Mouse (Mus musculus) retina, adult 2 months (tissue): Measurements from ENCODE around the gene Ankib1.
"Not testable (repeated sequence)": the region's sequence is repeated elsewhere in the genome, so short reads cannot be mapped to it uniquely, and the experiment has no call there.

Experiments
- DNase-seq: peaks from one replicate; pipeline ENCODE4 v3.0.0-alpha.2; 2012; ENCODE audit warnings: low read depth, low spot score

The Ankib1 gene

GRCm38 (mm10) chr5:3802433-3803291 lies at the start of gene Ankib1, which contains the start of gene Krit1:
Gene Ankib1 (minus strand): TSS chr5:3802925.
Gene Krit1 (plus strand): TSS chr5:3803184.
- DNase-seq: peak; percentile 77

GRCm38 (mm10) chr5:3845026-3845425 lies 42.3 kb upstream of the Ankib1 start, which contains the start of gene Lrrd1:
Gene Lrrd1 (plus strand): TSS chr5:3845173.
- DNase-seq: no peak

GRCm38 (mm10) chr5:3834107-3834506 lies 31.4 kb upstream of the Ankib1 start:
- DNase-seq: no peak

GRCm38 (mm10) chr5:3808472-3808871 lies 5.7 kb upstream of the Ankib1 start:
- no peak for DNase-seq

GRCm38 (mm10) chr5:3803292-3804165 lies 804 bp upstream of the Ankib1 start:
- DNase-seq: no peak

GRCm38 (mm10) chr5:3801672-3802432 lies 873 bp downstream of the Ankib1 start:
- DNase-seq: no peak

GRCm38 (mm10) chr5:3800881-3801280 lies 1.8 kb downstream of the Ankib1 start:
- no peak for DNase-seq

- no peak for DNase-seq
These were observed 2.7 kb downstream of the Ankib1 start for GRCm38 (mm10) chr5:3800041-3800440.

GRCm38 (mm10) chr5:3798656-3799055 lies 4.1 kb downstream of the Ankib1 start:
- not testable (repeated sequence) for DNase-seq

GRCm38 (mm10) chr5:3797101-3797500 lies 5.6 kb downstream of the Ankib1 start:
- DNase-seq: not testable (repeated sequence)

- DNase-seq: no peak
These were observed 11.7 kb downstream of the Ankib1 start for GRCm38 (mm10) chr5:3791048-3791447.

GRCm38 (mm10) chr5:3787548-3787947 lies 15.2 kb downstream of the Ankib1 start:
- no peak for DNase-seq

- DNase-seq: no peak
These were observed 17.8 kb downstream of the Ankib1 start for GRCm38 (mm10) chr5:3784751-3785496.

- no peak for DNase-seq
These were observed 18.6 kb downstream of the Ankib1 start for GRCm38 (mm10) chr5:3783947-3784681.

GRCm38 (mm10) chr5:3782670-3783069 lies 20.1 kb downstream of the Ankib1 start:
- no peak for DNase-seq

GRCm38 (mm10) chr5:3772017-3772416 lies 30.7 kb downstream of the Ankib1 start:
- no peak for DNase-seq

- no peak for DNase-seq
These were observed 31.2 kb downstream of the Ankib1 start for GRCm38 (mm10) chr5:3771512-3771911.

- DNase-seq: not testable (repeated sequence)
These were observed 52.2 kb downstream of the Ankib1 start for GRCm38 (mm10) chr5:3750536-3750935.

- DNase-seq: not testable (repeated sequence)
These were observed 69.9 kb downstream of the Ankib1 start for GRCm38 (mm10) chr5:3732846-3733245.

- no peak for DNase-seq
These were observed 73.9 kb downstream of the Ankib1 start for GRCm38 (mm10) chr5:3728820-3729219.
